17 mouse cellular contexts compared by ENCODE assay signal in genomic region chr3:88446471-88447123, GRCm38 (mm10). TPM values are rescaled to one million over a fixed set of nuclear protein-coding genes. Genes with fewer than 3 reads are reported as not detected.
DNase-seq lines count a peak whose midpoint lies in the region; ATAC-seq and TF ChIP-seq lines count a peak whose summit lies in the region.
"Had no signal": no experiment of that assay in that cellular context is flagged by ENCODE, and none has a peak within 500 bp of the region (broad histone marks: within the 10 kb centered on the region; RNA-seq: fewer than 3 reads in every experiment).

No protein-coding gene starts in this region.

- no peak for TF ChIP-seq EP300 in MEL (IDR thresholded peaks at IDR 0.05; ENCODE audit: low read depth in 1 of 2, low read length in 2 of 2)

- no peak for TF ChIP-seq CTCF in kidney, adult 2 months (conservative IDR thresholded peaks at IDR 0.05; ENCODE audit: insufficient read depth, insufficient read length, low read depth, low read length)
- no peak for TF ChIP-seq CTCF in MEL (IDR thresholded peaks at IDR 0.05 in 2 of 3, conservative IDR thresholded peaks at IDR 0.05 in 1 of 3; ENCODE audit: control insufficient read depth in 1 of 3, insufficient read depth in 1 of 3, low read depth in 2 of 3, low read length in 3 of 3, poor library complexity in 1 of 3, severe bottlenecking in 1 of 3)

- no peak for DNase-seq in kidney, adult 2 months
- DNase-seq in kidney, postnatal 14 days: no peak
- no peak for DNase-seq in MEL (ENCODE audit: low read depth, low spot score)
- DNase-seq in adrenal gland, postnatal 36 days: no peak
- DNase-seq in embryo, embryonic 9.5 days (ENCODE audit: extremely low spot score): no peak
- DNase-seq: adrenal gland, postnatal 25 days; cerebellum, adult 11-12 months; forebrain, postnatal 0 days; lung, postnatal 14 days; right cerebral cortex, postnatal 14 days; thymus, postnatal 25 days had no signal

- 0 out of 2 replicates have a peak, but pooled peaks have one; percentile 30 for ATAC-seq in megakaryocyte progenitor cell, adult 5-6 weeks (replicated peaks; ENCODE audit: poor library complexity)
- ATAC-seq: forebrain, postnatal 0 days; hindbrain, postnatal 0 days had no signal

- no peaks in the 10 kb centered on the region for H3K27me3 ChIP-seq in kidney, adult 2 months (replicated peaks; ENCODE audit: control insufficient read depth, insufficient read depth, low read length)
- H3K27me3 ChIP-seq in MEL (ENCODE audit: control insufficient read depth in 1 of 2, insufficient read depth in 2 of 2, low read length in 2 of 2): no peaks in the 10 kb centered on the region
- H3K27me3 ChIP-seq: limb, embryonic 13.5 days had no signal

- H3K27ac ChIP-seq in kidney, adult 2 months (ENCODE audit: insufficient read depth, low read depth, low read length): 0 out of 2 replicates have a peak overlapping the region, but pooled peaks have one; percentile 9
- H3K27ac ChIP-seq in MEL (ENCODE audit: control insufficient read depth, low read depth, low read length): no peak overlapping the region
- H3K27ac ChIP-seq in brown adipose tissue, adult 24 weeks (replicated peaks; ENCODE audit: low read depth, low read length): peak overlapping the region; percentile 35; the same call in 1 of the 2 replicates
- H3K27ac ChIP-seq: heart, embryonic 13.5 days; hindbrain, postnatal 0 days; kidney, postnatal 0 days; limb, embryonic 13.5 days had no signal

- no peak overlapping the region for H3K4me3 ChIP-seq in kidney, adult 2 months (ENCODE audit: insufficient read depth, low read depth, low read length)
- no peak overlapping the region for H3K4me3 ChIP-seq in MEL (ENCODE audit: control insufficient read depth in 1 of 2, insufficient read depth in 1 of 2, low read depth in 2 of 2, low read length in 2 of 2)
- no peak overlapping the region for H3K4me3 ChIP-seq in brown adipose tissue, adult 24 weeks (ENCODE audit: insufficient read depth, low read depth, low read length)
- H3K4me3 ChIP-seq: heart, embryonic 13.5 days; limb, embryonic 13.5 days had no signal

- H3K9ac ChIP-seq in MEL (ENCODE audit: control insufficient read depth, low read depth, low read length, poor library complexity, severe bottlenecking): no peak overlapping the region
- H3K9ac ChIP-seq: forebrain, postnatal 0 days; heart, embryonic 13.5 days; limb, embryonic 13.5 days had no signal

- no peaks in the 10 kb centered on the region for H3K79me2 ChIP-seq in MEL (ENCODE audit: control insufficient read depth, insufficient read depth, low read length, poor library complexity)

- H3K4me1 ChIP-seq in kidney, adult 2 months (ENCODE audit: control insufficient read depth, insufficient read depth, low read length): peaks cover 4% of the 10 kb centered on the region; the same call in 1 of the 2 replicates
- peaks cover 4 to 10% of the 10 kb centered on the region in 2 experiments; a peak in 3 of 4 replicates for H3K4me1 ChIP-seq in MEL (ENCODE audit: control insufficient read depth in 1 of 2, insufficient read depth in 2 of 2, low read length in 2 of 2)
- peaks cover 3% of the 10 kb centered on the region; the same call in 1 of the 2 replicates for H3K4me1 ChIP-seq in brown adipose tissue, adult 24 weeks (ENCODE audit: control insufficient read depth, insufficient read depth, insufficient read length, low read length)

- peaks cover 1% of the 10 kb centered on the region; the same call in 1 of the 2 replicates for H3K36me3 ChIP-seq in kidney, adult 2 months (ENCODE audit: control insufficient read depth, insufficient read depth, low read length)
- peaks cover 0 to 3% of the 10 kb centered on the region in 2 experiments; a peak in 1 of 4 replicates for H3K36me3 ChIP-seq in MEL (ENCODE audit: control insufficient read depth in 1 of 2, insufficient read depth in 2 of 2, low read length in 2 of 2)
- H3K36me3 ChIP-seq: heart, embryonic 13.5 days; limb, embryonic 13.5 days had no signal

- no peak for TF ChIP-seq POLR2A in kidney, adult 2 months (IDR thresholded peaks at IDR 0.05; ENCODE audit: low read depth, low read length)
- TF ChIP-seq POLR2A in MEL (IDR thresholded peaks at IDR 0.05; ENCODE audit: control insufficient read depth in 1 of 2, insufficient read depth in 1 of 2, low read depth in 1 of 2, low read length in 2 of 2, poor library complexity in 1 of 2): no peak

- 61% methylated on average over 8 of the region's 8 CpGs for WGBS in kidney, adult 2 months

- TF ChIP-seq RAD21 in MEL (IDR thresholded peaks at IDR 0.05; ENCODE audit: low read depth, low read length): no peak

- H3K9me3 ChIP-seq in MEL (replicated peaks; ENCODE audit: insufficient read depth, low read length): no peaks in the 10 kb centered on the region
- H3K9me3 ChIP-seq: heart, embryonic 13.5 days; limb, embryonic 13.5 days had no signal

TF ChIP-seq in MEL, 35 proteins besides CTCF, POLR2A, EP300 and RAD21:
- TF ChIP-seq MAFK (IDR thresholded peaks at IDR 0.05; ENCODE audit: borderline replicate concordance, low read depth, low read length) (no peak), ETS1 (IDR thresholded peaks at IDR 0.05; ENCODE audit: low read depth, low read length) (peak; percentile 50), GABPA (IDR thresholded peaks at IDR 0.05; ENCODE audit: low read depth, low read length) (no peak), ZMIZ1 (IDR thresholded peaks at IDR 0.05; ENCODE audit: low read depth, low read length) (no peak), MEF2A (IDR thresholded peaks at IDR 0.05; ENCODE audit: extremely low read depth, insufficient replicate concordance, low read depth, low read length, poor library complexity, severe bottlenecking) (no peak), MAX (IDR thresholded peaks at IDR 0.05; ENCODE audit: low read length) (no peak), JUND (IDR thresholded peaks at IDR 0.05; ENCODE audit: low read depth, low read length) (peak; percentile 63; the same call in 1 of the 2 replicates), POLR2AphosphoS5 (IDR thresholded peaks at IDR 0.05; ENCODE audit: borderline replicate concordance, low read depth, low read length) (no peak)

RNA-seq across cellular contexts. Expression of gene Sema4a, which starts 14.4 kb away (rescaled TPM):
- 176 and 197 TPM in 2 replicates for polyA plus RNA-seq in kidney, adult 2 months (2012; rRNA removed)
- 31.4 and 45.3 TPM in 2 replicates for total RNA-seq in MEL (2012; rRNA removed)
- polyA plus RNA-seq in MEL (2012; ENCODE audit: insufficient read depth in 1 of 2, insufficient read length in 2 of 2, low read depth in 1 of 2, low replicate concordance in 2 of 2, missing spikeins in 1 of 2): 10 to 100 TPM in 1 of 2 experiments, not detected in 1; 33.5 TPM
- 25.7 and 30.2 TPM in 2 replicates for polyA plus RNA-seq in brown adipose tissue, adult 24 weeks (2012; ENCODE audit: insufficient read depth, insufficient read length, missing spikeins)
- 32.7 and 43.1 TPM in 2 replicates for total RNA-seq in megakaryocyte progenitor cell, adult 5-6 weeks (2015)
- 25.9 and 39.4 TPM in 2 replicates for total RNA-seq in megakaryocyte progenitor cell, adult 5-6 weeks (2017)
- 10 to 100 TPM in 1 of 2 experiments, 1 to 10 TPM in 1; 8.9 to 12.6 TPM for total RNA-seq in adrenal gland, postnatal 36 days (2021)

RNA-seq across cellular contexts. Expression of gene Slc25a44, which starts 21.7 kb away (rescaled TPM):
- polyA plus RNA-seq in kidney, adult 2 months (2012; rRNA removed): 38.3 and 42.7 TPM in 2 replicates
- total RNA-seq in MEL (2012; rRNA removed): 26.2 and 30.5 TPM in 2 replicates
- polyA plus RNA-seq in MEL (2012; ENCODE audit: insufficient read depth in 1 of 2, insufficient read length in 2 of 2, low read depth in 1 of 2, low replicate concordance in 2 of 2, missing spikeins in 1 of 2): 10 to 100 TPM in 1 of 2 experiments, not detected in 1; 34.6 TPM
- 71.0 and 78.1 TPM in 2 replicates for polyA plus RNA-seq in brown adipose tissue, adult 24 weeks (2012; ENCODE audit: insufficient read depth, insufficient read length, missing spikeins)
- 10.3 and 11.1 TPM in 2 replicates for total RNA-seq in megakaryocyte progenitor cell, adult 5-6 weeks (2015)
- total RNA-seq in megakaryocyte progenitor cell, adult 5-6 weeks (2017): 16.2 and 17.9 TPM in 2 replicates
- 10 to 100 TPM; 47.2 to 48.1 TPM for total RNA-seq in adrenal gland, postnatal 36 days (2021)

RNA-seq across cellular contexts. Expression of gene Pmf1, which starts 36.5 kb away (rescaled TPM):
- polyA plus RNA-seq in kidney, adult 2 months (2012; rRNA removed): 33.9 and 34.4 TPM in 2 replicates
- total RNA-seq in MEL (2012; rRNA removed): 139 and 144 TPM in 2 replicates
- polyA plus RNA-seq in MEL (2012; ENCODE audit: insufficient read depth in 1 of 2, insufficient read length in 2 of 2, low read depth in 1 of 2, low replicate concordance in 2 of 2, missing spikeins in 1 of 2): 100 to 1,000 TPM in 1 of 2 experiments, not detected in 1; 357 TPM
- 25.1 and 30.8 TPM in 2 replicates for polyA plus RNA-seq in brown adipose tissue, adult 24 weeks (2012; ENCODE audit: insufficient read depth, insufficient read length, missing spikeins)
- 161 and 165 TPM in 2 replicates for total RNA-seq in megakaryocyte progenitor cell, adult 5-6 weeks (2015)
- total RNA-seq in megakaryocyte progenitor cell, adult 5-6 weeks (2017): 121 and 129 TPM in 2 replicates
- 10 to 100 TPM; 29.4 to 43.1 TPM for total RNA-seq in adrenal gland, postnatal 36 days (2021)
